Mouse (Mus musculus) embryonic facial prominence, embryonic 13.5 days (tissue): ENCODE results near the gene Wwp2. TPM values are rescaled to one million over a fixed set of nuclear protein-coding genes. Genes with fewer than 3 reads are reported as not detected.

Source experiments
- ATAC-seq: fragments of 200-750 bp; cut with Nextera tagmentation; 2 replicates; pipeline ENCODE4 v1.8.0; 2017; ENCODE audit warnings: low read depth; ENCODE audit not compliant: insufficient number of reproducible peaks, insufficient read depth, low FRiP score, low TSS enrichment
- H3K27ac ChIP-seq: fragments of 300-500 bp; sonication (generic); 2 replicates; pipeline ENCODE4 v1.5.1; 2015; ENCODE audit warnings: moderate library complexity, mild to moderate bottlenecking, inconsistent platforms
- H3K27me3 ChIP-seq: fragments of 300-500 bp; sonication (generic); 2 replicates; pipeline ENCODE4 v1.6.1; 2015; ENCODE audit warnings: mild to moderate bottlenecking, inconsistent platforms
- H3K36me3 ChIP-seq: fragments of 300-500 bp; sonication (generic); 2 replicates; pipeline ENCODE4 v1.6.1; 2015; ENCODE audit warnings: mild to moderate bottlenecking, inconsistent platforms
- H3K4me1 ChIP-seq: fragments of 300-500 bp; sonication (generic); 2 replicates; pipeline ENCODE4 v1.6.1; 2015; ENCODE audit warnings: inconsistent platforms
- H3K4me2 ChIP-seq: fragments of 300-500 bp; sonication (generic); 2 replicates; pipeline ENCODE4 v1.6.1; 2015; ENCODE audit warnings: moderate library complexity, mild to moderate bottlenecking, inconsistent platforms
- H3K4me3 ChIP-seq: fragments of 300-500 bp; sonication (generic); 2 replicates; pipeline ENCODE4 v1.5.1; 2015; ENCODE audit warnings: mild to moderate bottlenecking, inconsistent platforms
- H3K9ac ChIP-seq: fragments of 300-500 bp; sonication (generic); 2 replicates; pipeline ENCODE4 v1.6.1; 2015; ENCODE audit warnings: mild to moderate bottlenecking, inconsistent platforms
- H3K9me3 ChIP-seq: fragments of 300-500 bp; sonication (generic); 2 replicates; pipeline ENCODE4 v1.6.1; 2016; ENCODE audit warnings: inconsistent platforms
- WGBS: fragments of 180-500 bp; shearing (Covaris S2); methylation state at CpG from one replicate; pipeline ENCODE4 v1.1.7; 2015; ENCODE audit warnings: mixed read lengths; 5-methylcytosine and 5-hydroxymethylcytosine counted together
- microRNA counts: library from miRNA; unstranded; fragments of <30 nt; microRNA quantifications from one replicate; lab custom pipeline; 2016
- microRNA-seq: library from miRNA; unstranded; fragments of <30 nt; microRNA quantifications from one replicate; pipeline ENCODE4, GENCODE M21; 2016
- polyA plus RNA-seq: library from polyadenylated mRNA; unstranded; fragments of >200 nt; fragmentation: Nextera tagmentation; extraction: Ambion mirVana; gene quantifications from 2 replicates; pipeline ENCODE4 v1.2.1, GENCODE M21; 2015

Wwp2 gene
- polyA plus RNA-seq, 1 experiment from 2014 or later = 158 TPM

- Histone ChIP-seq H3K36me3 (peaks cover 33% of the 10 kb centered on the region), H3K9me3 (no peaks in the 10 kb centered on the region), H3K4me3 (peak within 1 kb of the TSS; percentile 95), H3K27me3 (no peaks in the 10 kb centered on the region), H3K4me1 (peaks cover 17% of the 10 kb centered on the region), H3K9ac (peak within 1 kb of the TSS; percentile 96), H3K4me2 (peak within 1 kb of the TSS; percentile 81), H3K27ac (peak within 1 kb of the TSS; percentile 85)
- ATAC-seq = peak; percentile 92
- 2% methylated on average over 65 of the region's 65 CpGs for WGBS
These were observed 152.0 kb downstream of the Wwp2 start, which contains the start of gene Psmd7 for GRCm38 (mm10) chr8:107587995-107588780. TSS of gene Psmd7 (minus strand) at chr8:107588464.

GRCm38 (mm10) chr8:107593967-107594729 lies 158.0 kb downstream of the Wwp2 start:
- Histone ChIP-seq H3K4me1 (no peaks in the 10 kb centered on the region), H3K27me3 (no peaks in the 10 kb centered on the region), H3K27ac (no peak overlapping the region), H3K9ac (no peak overlapping the region), H3K4me3 (no peak overlapping the region), H3K9me3 (no peaks in the 10 kb centered on the region), H3K4me2 (no peak overlapping the region), H3K36me3 (no peaks in the 10 kb centered on the region)
- no peak for ATAC-seq
- WGBS = 78% methylated on average over 6 of the region's 6 CpGs

DNA sequence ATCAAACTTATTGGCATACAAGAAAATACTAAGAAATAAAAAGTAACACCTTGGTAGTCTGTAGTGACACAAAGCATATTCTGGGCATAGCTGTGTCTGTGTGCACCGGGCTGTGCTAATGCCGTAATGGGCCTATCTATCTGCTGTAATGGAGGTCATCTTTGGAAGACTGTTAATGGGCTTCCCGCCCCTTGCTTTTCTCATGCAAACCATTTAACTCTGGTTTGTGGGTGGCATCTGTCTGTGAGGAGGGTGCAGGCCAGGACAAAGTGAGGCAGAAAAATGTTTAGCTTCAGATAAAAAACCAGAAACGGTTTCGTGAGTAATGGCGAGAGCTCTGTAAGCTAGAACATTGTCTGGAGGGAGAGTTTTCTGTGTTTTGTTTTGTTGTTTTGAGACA lies 158.7 kb downstream of the Wwp2 start:
- H3K4me1 ChIP-seq = no peaks in the 10 kb centered on the region
- WGBS = 73% methylated on average over 6 of the region's 6 CpGs
- no peaks in the 10 kb centered on the region for H3K9me3 ChIP-seq
- no peak overlapping the region for H3K27ac ChIP-seq
- H3K9ac ChIP-seq = no peak overlapping the region
- no peak overlapping the region for H3K4me2 ChIP-seq
- no peak for ATAC-seq
- no peak overlapping the region for H3K4me3 ChIP-seq
- H3K36me3 ChIP-seq = no peaks in the 10 kb centered on the region
- H3K27me3 ChIP-seq = no peaks in the 10 kb centered on the region

- no peaks in the 10 kb centered on the region for H3K9me3 ChIP-seq
- ATAC-seq = no peak
- H3K27ac ChIP-seq = no peak overlapping the region
- H3K27me3 ChIP-seq = no peaks in the 10 kb centered on the region; the same call in 1 of the 2 replicates
- no peak overlapping the region for H3K4me2 ChIP-seq
- H3K9ac ChIP-seq = no peak overlapping the region
- H3K4me1 ChIP-seq = no peaks in the 10 kb centered on the region
- WGBS = 70% methylated on average over 1 of the region's 1 CpGs
- no peak overlapping the region for H3K4me3 ChIP-seq
- no peaks in the 10 kb centered on the region for H3K36me3 ChIP-seq
These were observed 161.6 kb downstream of the Wwp2 start for GRCm38 (mm10) chr8:107597731-107598130.

DNA sequence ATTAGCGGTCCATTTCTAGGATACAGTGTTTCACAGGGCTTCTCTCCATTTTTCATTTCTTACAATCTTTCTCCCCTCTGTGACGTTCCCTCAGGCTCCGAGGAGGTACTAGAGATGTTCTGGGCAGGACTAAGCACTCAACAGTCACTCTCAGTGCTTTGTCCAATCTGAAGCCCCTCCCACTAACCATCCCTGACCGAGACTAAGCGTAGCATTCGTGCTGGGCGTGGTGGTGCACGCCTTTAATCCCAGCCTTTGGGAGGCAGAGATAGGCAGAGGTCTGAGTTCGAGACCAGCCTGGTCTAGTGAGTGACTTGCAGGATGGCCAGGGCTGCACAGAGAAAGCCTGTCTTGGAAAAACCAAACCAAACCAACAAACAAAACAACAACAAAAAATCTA lies 163.5 kb downstream of the Wwp2 start:
- Histone ChIP-seq H3K36me3 (no peaks in the 10 kb centered on the region), H3K27me3 (no peaks in the 10 kb centered on the region; the same call in 1 of the 2 replicates), H3K4me1 (peaks cover 9% of the 10 kb centered on the region), H3K9me3 (no peaks in the 10 kb centered on the region), H3K4me3 (no peak overlapping the region), H3K27ac (no peak overlapping the region), H3K4me2 (no peak overlapping the region), H3K9ac (no peak overlapping the region)
- 0 out of 2 replicates have a peak, but pooled peaks have one; percentile 48 for ATAC-seq
- WGBS = 85% methylated on average over 9 of the region's 9 CpGs

GRCm38 (mm10) chr8:107603026-107603425 lies 166.9 kb downstream of the Wwp2 start:
- Histone ChIP-seq H3K4me3 (no peak overlapping the region), H3K4me2 (no peak overlapping the region), H3K27me3 (no peaks in the 10 kb centered on the region; the same call in 1 of the 2 replicates), H3K9ac (no peak overlapping the region), H3K9me3 (no peaks in the 10 kb centered on the region), H3K4me1 (peaks cover 9% of the 10 kb centered on the region), H3K27ac (no peak overlapping the region), H3K36me3 (no peaks in the 10 kb centered on the region)
- ATAC-seq = no peak
- 3% methylated on average over 7 of the region's 7 CpGs for WGBS

MicroRNA genes within 50 kb of the gene (microRNA counts, 519-probe panel; counts per million panel counts)
- 4,746 counts per million, percentile 94 among the panel's probes with 10 or more counts for microRNA mmu-miR-140 (lab: Ali Mortazavi, UCI)

Small RNA genes lying within 50 kb of the gene (microRNA-seq; reads per million reads assigned to microRNA genes)
- 24,235 reads per million, percentile 97 among the genes with 10 or more reads in this experiment for gene Mir140

Other genes starting within 250 kb of the Wwp2 start
- 23.5 and 28.8 TPM in 2 replicates for gene Nfat5, start 142.9 kb upstream of the Wwp2 start, polyA plus RNA-seq
- 21.8 and 25.0 TPM in 2 replicates for gene Nqo1, start 33.2 kb upstream of the Wwp2 start, polyA plus RNA-seq
- 96.8 and 106 TPM in 2 replicates for gene Nob1, start 11.3 kb upstream of the Wwp2 start, polyA plus RNA-seq
- 325 and 349 TPM in 2 replicates for gene Psmd7, start 152.1 kb downstream of the Wwp2 start, polyA plus RNA-seq